Mouse (Mus musculus): ENCODE measurements around the gene Rasip1.
A peak's percentile ranks its signal among the peaks of the same experiment; 100 is the strongest.

The Rasip1 gene

DNA sequence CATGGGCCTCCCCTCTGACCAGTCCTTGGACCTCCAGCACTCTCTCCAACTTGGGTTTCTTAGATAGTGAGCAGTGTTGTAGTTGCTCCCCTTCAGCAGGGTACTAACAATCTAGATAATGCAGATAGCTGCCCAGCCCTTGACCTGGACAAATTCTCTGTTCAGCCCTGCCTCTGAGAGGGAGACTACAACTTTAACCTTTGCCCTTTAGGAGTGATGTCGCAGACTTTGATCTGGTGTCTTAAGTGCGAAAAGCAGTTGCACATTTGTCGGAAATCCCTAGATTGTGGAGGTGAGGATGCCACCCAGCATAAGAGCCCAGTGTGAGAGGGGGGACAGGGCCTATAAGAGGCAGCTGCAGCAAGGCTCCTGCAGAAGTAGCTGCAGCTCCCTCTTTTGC, 2.6 kb upstream of the Rasip1 start:
- no peak for DNase-seq (ENCODE audit: low read depth, low spot score)

DNA sequence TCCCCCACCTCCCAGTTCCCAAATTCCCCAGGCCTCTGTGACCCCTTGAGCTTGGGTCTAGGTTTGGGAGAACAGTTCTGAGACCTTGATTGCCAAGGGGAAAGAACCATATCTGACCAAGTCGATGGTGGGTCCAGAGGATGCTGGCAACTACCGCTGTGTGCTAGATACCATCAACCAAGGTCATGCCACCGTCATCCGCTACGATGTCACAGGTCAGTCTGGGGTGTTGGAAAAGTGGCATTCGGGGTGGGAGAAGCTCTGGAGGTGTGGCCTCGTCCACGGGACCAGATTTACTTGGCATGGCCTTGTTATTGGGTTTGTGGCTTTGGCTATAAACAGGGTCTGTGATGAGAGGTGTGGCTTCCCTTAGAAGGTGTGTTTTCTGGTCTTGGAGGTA, 1.8 kb upstream of the Rasip1 start:
- DNase-seq (ENCODE audit: low read depth, low spot score): no peak

DNA sequence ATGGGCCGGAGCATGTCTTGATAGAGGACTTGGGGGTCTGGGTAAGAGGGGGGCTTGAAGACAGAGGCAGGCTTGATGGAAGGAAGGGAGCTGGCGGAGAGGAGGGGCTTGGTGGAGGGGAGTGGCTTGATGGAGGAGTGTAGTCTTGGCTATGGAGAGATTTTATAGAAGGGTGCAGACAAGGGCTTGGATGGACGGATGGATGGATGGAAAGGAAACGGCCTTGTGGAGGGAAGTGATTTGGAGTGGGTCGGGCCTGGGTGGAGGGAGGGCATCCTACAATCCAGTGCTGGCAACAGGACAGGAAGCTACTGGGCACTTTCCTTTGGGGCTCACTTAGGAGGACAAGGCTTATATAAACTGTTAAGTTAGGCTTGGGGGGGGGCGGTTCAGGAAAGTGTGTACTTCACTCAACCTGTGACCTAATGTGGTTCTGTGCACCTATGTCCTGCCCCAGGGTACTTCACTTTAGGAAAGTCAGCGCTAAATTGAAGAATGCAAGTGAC, 664 bp upstream of the Rasip1 start:
- DNase-seq (ENCODE audit: low read depth, low spot score): no peak

DNA sequence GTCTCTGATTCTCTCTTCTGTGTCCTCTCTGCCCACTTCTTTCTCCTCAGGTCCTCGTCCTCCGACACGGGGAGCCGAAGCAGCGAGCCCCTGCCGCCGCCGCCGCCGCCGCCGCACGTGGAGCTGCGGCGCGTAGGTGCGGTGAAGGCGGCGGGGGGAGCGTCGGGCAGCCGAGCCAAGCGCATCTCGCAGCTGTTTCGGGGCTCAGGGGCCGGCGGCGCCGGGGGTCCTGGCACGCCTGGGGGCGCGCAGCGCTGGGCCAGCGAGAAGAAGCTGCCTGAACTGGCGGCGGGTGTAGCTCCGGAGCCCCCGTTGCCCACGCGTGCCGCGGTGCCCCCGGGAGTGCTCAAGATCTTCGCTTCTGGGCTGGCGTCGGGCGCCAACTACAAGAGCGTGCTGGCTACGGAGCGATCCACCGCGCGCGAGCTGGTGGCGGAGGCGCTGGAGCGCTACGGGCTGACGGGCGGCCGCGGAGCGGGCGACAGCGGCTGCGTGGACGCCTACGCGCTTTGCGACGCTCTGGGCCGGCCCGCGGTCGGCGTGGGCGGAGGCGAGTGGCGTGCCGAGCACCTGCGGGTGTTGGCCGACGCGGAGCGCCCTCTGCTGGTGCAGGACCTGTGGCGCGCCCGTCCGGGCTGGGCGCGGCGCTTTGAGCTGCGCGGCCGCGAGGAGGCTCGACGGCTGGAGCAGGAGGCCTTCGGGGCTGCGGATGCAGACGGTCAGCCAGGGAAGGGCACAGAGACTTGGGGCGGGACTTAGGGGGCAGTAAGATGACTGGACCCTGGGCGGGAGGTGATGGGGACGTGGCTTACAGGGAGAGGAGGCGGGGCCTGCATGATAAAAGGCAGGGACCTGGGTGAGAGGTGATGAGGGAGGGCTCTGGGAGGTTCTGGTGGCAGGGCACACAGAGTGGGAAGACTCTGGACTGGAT, 1.3 kb downstream of the Rasip1 start:
- peak; percentile 84 for DNase-seq (ENCODE audit: low read depth, low spot score)

DNA sequence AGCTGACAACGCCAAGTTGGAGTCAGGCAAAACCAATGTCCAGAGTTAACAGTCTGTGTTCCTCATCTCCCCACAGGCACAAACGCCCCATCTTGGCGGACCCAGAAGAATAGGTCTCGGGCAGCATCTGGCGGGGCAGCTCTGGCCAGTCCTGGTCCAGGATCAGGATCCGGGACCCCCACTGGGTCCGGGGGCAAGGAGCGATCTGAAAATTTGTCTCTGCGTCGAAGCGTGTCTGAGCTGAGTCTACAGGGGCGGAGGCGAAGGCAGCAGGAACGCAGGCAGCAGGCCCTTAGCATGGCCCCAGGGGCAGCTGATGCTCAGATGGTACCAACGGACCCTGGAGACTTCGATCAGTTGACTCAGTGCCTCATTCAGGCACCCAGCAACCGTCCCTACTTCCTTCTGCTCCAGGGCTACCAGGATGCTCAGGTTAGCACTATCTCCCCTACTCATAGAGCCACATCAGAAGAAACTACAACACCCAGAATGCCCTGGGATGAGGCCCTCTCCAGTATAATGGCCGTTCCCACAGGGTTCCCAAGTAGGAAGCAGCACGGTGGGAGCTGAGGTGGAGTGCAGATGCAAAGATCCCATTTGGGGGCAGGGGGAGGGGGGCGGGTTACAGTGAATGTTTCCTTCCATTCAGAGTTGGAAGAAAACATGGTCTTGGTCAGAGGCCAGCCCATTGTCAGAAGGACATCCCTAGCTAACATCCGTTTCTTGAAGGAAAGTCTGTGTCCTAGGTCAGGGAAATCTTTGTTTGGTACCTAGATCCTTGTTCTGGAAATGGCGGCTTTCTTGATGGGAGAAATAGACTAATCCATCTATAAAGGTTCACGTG, 3.0 kb downstream of the Rasip1 start:
- no peak for DNase-seq (ENCODE audit: low read depth, low spot score)

DNA sequence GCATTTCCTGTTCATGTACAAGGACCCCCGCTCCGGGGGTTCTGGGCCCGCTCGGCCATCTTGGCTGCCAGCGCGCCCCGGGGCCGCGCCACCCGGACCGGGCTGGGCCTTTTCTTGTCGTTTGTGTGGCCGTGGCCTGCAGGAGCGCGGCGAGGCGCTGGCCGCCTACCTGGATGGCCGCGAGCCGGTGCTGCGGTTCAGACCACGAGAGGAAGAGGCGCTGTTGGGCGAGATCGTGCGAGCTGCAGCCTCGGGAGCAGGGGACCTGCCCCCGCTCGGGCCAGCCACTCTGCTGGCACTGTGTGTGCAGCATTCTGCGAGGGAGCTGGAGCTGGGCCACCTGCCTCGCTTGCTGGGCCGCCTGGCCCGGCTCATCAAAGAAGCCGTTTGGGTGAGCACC, 5.2 kb downstream of the Rasip1 start:
- DNase-seq (ENCODE audit: low read depth, low spot score): no peak

DNA sequence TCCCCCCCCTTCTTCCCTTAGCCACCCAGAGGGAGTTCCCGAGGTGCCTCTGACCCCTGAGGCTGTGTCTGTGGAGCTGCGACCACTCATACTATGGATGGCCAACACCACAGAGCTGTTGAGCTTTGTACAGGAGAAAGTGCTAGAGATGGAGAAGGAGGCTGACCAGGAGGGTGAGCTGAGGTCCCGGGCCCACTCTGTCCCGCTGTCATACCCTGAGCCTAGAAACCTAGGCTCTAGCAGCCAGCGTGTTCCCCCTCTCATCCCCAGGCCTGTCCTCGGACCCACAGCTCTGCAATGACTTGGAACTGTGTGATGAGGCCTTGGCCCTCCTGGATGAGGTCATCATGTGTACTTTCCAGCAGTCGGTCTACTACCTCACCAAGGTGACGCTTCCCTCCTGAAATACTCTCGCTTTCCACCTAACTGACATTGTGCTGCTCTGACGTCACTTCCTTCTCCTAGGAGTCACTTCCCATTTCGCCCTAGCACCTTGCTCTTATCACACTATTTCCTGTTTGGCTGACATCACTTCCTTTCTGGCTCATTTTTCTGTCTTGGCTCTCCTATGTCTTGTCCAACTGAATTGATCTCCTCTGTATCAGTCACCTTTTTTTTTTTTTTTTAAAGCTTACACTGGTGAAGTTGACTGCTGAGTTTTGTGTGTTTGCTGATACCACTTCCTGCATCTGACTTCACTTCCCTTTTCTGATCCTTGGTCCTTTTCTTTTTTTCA, 7.8 kb downstream of the Rasip1 start:
- DNase-seq (ENCODE audit: low read depth, low spot score): no peak

DNA sequence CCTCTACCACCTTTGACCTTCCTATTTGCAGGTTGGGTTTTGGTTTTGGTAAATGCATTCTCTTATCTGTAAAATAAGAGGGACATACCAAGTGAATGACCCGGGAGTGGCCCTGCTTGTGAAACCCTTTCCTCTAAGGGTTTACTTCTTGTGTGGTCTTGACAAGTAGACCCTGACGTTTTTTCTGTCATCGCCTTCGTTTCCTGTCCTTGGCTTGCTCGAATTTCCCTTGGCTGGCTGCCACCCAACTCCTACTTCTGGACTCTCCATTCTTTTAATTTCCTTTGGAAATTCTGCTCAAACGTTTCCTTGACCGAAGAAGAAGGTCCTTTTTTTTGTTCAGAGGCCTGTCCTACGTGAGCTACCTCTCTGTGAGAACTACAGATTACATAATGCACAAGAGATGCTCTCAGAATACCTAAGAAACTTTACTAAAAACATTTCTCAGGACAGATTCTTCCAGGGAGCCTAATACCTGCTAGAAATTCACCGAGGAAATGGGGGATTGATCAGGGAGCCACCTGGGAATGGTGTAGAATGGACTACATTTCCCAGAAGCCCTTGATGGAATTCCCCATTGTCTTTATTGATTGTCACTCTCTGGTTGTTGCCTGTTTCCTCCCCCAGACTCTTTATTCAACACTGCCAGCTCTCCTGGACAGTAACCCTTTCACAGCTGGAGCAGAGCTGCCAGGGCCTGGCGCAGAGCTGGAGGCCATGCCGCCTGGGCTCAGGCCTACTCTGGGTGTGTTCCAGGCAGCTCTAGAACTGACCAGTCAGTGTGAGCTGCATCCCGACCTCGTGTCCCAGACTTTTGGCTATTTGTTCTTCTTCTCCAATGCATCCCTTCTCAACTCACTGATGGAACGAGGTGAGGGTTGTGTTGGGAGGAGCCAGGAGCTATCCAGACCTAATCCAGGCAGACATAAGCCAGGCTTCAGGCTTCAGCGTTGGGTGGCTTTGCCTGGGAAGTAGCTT, 8.7 kb downstream of the Rasip1 start:
- no peak for DNase-seq (ENCODE audit: low read depth, low spot score)

DNA sequence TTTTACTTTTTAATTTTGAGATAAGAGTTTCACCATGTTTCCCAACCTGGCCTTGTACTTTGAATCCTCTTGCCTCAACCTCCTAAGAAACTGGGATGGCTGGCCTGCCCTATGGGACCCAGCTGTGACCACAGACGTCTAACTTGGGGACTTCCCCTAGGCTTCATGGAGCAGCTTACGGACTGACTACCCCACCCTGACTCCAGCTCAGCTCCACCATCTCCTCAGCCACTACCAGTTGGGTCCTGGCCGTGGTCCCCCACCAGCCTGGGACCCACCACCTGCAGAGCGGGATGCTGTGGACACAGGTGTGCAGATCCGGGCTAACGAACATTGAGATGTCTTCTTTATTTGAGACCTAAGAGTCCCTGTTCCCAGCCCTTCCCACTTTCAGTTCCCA, 10.4 kb downstream of the Rasip1 start:
- DNase-seq (ENCODE audit: low read depth, low spot score): no peak

DNA sequence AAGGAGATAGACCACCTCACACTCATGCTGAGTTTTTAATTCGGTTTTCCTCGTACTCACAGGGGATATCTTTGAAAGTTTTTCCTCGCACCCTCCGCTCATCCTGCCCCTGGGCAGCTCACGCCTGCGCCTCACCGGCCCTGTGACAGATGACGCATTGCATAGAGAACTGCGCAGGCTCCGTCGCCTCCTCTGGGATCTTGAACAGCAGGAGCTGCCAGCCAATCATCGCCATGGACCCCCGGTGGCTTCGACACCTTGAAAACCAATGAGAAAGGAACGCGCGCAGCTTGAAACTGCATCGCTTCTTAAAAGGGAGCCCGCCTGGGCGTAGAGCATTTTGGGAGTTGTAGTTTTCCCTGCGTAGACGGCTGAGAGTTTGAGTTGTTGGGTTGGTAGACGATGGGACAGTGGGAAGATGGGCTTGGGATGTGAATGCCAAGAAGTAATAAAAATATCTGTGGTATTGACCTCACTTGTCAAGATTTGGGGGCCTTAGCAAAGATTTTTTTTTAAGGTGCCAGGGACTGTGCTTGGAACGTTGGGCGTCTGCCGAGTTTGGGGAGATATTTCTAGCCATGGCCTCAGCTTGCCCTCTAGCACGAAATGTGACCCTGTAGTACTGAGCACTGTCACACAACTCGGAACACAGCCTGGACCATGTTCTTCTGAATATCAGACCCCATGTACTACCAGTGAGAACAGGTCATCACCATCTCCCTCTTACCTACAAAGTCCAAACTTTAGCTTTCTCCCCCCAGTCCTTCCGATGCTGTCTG, 11.5 kb downstream of the Rasip1 start:
- peak; percentile 98 for DNase-seq (ENCODE audit: low read depth, low spot score)

DNA sequence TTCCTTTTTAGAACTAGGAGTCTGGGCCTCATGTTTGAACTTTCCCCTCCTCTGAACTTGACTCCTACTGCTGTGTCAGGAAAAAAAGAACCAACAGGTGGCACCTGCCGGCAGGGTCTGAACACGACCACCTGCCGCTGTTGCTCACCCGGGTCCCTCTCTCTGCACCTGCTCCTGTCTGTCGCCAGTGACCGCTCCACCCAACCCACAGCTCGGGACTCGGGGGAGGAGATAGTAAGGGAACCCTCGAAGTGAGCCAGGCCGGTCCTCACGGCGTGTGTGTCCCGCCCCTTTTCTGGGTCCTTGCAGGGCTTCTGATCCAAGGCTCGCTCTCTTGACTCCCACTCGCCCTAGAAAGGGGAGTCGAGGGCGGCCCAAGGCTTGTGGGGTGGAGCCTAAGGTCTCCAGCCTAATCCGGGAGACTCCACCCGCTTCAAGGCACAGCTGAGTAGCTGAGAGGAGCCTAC, 12.3 kb downstream of the Rasip1 start, which contains the start of gene Mamstr:
Gene Mamstr, plus strand, starts transcription at position 417 of the 467 bp plus-strand sequence.
- peak; percentile 97 for DNase-seq (ENCODE audit: low read depth, low spot score)

DNA sequence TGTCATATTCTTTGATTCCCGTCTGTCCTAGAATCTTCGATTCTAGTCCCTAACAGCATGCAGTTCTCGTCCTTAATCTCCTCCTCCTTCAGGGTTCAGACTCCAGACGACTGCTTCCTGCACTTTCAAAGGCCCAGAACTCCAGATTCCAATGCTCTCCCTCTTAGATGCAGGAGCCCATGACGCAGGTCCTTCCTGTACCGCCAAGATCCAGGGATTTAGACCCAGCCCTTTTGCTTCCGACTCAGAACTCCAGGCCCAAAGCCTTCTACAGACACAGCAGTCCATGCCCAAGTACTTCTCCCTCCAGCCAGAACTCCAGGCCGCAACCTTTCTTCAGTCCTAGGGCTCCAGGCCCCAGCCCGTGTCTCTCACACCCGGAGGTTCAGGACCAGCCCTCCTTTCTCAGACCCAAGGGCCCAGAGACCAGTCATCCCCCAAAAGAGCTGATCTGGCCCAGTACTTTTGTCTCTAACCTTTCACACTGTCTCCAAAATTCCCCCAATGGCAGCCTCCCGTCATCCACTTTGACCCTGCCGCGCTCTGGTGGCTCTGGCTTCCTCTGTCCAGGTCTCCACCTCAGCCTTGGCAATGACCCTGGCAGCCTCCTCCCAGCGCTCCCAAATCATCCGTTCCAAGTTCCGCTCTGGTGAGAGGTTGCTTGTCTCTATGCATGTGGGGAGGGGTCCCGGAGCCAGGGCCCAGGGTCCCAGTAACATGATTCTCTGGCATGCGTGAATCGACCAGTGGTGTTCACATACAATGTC, 13.1 kb downstream of the Rasip1 start:
- DNase-seq (ENCODE audit: low read depth, low spot score): peak; percentile 50

DNA sequence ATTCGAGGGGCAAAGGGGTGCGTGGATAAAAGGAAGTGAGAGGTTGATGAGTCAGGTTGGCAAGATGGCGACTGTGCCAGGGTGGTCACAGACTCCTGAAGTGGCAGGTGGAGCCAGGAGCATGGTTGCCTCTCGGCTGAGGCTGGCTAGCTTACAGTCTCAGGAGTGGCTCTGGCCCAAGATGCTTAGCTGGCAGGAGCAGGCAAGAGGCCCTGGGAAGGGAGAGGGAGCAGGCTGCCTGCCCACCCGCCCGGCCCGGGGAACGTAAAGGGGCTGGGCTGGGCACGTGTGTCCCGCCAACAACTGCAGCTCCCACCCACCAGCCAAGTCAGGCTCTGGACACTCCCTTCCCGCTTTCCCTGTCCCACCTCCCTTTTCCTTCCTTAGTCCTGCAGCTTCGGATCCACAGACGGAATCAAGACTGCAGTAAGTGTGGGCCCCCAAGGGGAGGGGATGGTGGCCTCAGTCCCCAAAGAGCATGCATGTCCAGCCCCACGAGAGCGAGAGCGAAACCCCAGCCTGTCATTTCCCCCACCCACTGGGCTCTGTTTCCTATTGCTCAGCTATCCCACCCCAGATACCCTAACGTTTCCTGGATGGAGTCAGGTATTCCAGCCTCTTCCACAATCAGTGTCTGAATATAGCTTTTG, 14.2 kb downstream of the Rasip1 start:
- peak; percentile 83 for DNase-seq (ENCODE audit: low read depth, low spot score)

DNA sequence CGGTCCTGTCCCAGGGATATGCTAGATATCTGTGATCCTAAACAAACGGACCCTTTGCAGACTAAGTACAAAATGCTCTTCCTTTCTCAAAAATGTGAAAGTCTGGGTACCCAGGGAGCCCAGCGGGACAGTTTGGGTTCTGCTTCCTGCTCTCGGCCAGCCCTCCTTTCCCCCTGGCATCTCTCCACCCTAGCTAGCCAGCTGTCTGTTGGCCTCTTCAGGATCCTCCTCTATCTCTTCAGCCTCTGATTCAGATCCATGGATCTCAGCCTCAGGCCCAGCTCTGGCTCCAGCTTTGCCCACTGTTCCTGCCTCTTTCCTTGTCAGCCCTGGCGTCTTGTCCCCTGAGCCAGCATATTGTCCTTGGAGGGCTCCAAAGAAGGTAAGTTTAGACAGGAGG, 14.8 kb downstream of the Rasip1 start:
- peak; percentile 43 for DNase-seq (ENCODE audit: low read depth, low spot score)

DNA sequence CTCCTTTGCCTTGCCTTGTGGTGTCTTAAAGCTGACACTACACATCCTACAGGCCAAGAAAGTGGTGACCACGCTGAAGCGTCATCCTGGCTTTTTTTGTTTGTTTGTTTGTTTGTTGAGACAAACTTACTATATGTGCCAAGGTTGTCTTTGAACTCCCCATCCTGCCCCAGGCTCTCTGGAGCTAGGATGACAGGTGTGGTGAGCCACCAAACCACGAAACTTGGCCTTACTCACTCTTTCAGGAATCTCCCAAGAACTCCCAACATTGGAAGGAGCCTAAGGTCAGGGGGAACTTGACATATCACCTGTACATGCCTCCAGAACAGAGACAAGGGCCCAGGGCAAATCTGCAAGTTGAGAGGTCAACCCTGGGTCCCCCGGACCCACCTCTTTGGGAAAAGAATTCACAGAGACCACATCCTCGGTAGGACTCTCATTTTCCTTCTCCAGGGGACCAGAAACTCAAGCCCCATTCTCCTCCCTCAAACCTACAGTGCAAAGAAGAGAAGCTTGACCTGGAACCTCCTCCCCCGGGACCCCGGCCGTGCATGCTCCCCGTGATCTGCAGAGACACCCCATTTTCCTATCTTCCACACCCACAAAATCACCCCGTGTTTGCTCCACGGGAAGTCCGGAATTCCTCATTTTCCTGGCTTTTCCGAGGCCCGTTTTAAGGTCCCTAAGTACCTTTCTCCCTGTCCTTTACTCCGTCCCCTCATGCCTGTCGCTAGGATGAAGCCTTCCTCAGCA, 15.4 kb downstream of the Rasip1 start:
- no peak for DNase-seq (ENCODE audit: low read depth, low spot score)

DNA sequence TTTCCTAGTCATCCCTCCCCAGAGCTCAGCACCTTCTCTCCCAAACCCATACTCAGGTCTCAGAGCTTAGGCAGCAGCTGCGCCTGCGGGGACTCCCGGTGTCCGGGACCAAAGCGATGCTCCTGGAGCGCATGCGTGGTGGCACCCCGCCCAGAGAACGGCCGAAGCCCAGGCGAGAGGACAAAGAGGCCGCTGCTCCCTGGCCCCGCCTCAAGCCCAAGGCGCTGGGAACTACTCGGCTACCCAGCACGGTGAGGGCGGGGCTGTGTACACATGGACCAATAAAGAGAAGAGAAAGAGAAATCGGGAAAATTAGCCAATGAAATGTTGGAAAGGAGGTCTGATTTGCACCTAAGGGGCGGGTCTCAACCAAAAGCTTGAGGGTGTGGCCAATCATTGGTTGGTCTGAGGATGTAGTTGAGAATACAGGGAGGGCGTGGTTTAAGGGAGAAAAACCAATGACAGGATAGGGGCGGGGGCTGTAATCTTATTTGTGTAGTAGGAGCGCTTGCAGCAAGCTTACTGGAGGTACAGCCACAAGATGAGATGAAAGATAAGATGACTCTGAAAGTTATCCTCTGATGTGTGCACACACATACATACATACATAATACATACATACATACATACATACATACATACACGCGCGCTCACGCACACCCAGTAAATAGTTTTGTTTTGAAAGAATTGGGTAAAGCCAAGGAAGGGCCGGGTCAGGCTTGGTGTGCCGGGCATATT, 16.3 kb downstream of the Rasip1 start:
- peak; percentile 95 for DNase-seq (ENCODE audit: low read depth, low spot score)

DNA sequence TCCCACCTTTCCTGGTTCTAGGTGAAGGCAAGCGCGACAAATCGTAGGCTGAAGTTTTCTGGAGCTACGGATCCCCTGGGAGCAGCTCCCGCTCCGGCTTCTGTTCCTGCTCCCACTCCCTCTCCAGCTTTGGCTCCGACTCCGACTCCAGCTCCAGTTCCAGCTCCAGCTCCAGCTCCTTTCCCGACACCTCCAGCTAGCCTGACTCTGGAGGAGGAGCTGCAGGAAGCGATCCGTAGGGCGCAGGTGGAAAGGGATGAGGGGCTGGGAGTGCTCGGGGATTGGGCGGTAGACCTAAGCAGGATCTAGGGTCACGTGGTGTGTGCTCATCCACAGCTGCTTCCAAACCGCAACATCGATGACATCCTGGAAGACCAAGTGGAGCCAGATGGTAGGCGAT, 16.9 kb downstream of the Rasip1 start:
- no peak for DNase-seq (ENCODE audit: low read depth, low spot score)

Measured in skeletal muscle tissue, adult 2 months (tissue).